Mouse (Mus musculus): ENCODE results near the gene Palld. TPM values are rescaled to one million over a fixed set of nuclear protein-coding genes. Genes with fewer than 3 reads are reported as not detected.

Gene Palld
- polyA plus RNA-seq, 1 experiment from 2014 or later, result 64.6 TPM

DNA sequence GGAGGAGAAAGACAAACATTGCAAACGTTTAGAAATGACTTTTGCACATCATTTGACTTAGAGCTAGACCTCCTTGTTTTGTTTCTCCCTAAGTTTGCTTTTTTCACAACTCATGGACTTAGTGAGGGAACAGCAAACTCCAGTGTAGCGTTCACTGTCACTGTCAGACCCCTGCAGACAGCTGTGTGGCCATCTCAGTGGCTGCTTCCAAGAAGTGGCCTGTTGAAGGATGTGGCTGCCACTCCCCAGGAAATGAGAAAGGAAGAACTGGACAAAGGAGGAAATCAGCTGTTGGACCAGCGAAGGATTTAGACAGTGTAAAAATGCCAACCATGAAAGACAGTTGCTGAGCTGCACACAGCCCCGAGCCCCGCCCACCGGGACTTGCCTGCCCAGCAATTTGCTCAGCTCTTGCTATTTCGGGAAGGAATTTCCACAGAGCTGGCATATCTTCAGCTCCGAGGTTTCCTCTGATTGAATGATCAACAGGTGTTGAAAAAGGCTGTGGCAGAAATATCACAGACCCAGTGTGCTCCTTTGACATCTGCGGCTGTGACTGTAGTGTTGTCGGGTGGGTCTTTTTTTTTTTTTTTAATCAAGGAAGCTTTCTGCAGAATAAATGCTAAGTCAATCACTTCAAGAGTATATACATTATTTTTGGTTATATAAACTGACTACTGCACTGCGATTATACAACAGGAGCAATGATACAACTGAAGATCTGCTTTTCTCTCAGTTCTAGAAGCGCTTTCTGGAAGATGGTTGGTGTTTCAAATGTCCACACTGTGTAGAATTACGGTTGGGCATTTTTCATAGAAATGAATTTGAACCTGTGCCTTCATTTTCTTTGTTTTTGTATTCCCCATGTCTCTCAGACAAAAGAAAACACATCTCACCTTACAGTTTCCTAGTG, 6.1 kb upstream of the Palld start:
- 81% methylated on average over 13 of the region's 13 CpGs for WGBS
- no peak for ATAC-seq (ENCODE audit: low FRiP score)

GRCm38 (mm10) chr8:61901028-61901717, 1.3 kb downstream of the Palld start:
- Histone ChIP-seq H3K27me3 (no peaks in the 10 kb centered on the region), H3K9me3 (replicated peaks) (no peaks in the 10 kb centered on the region), H3K27ac (no peak overlapping the region), H3K4me1 (0 out of 2 replicates have a peak, but pooled peaks cover 3% of the 10 kb centered on the region), H3K4me3 (no peak overlapping the region), H3K36me3 (no peaks in the 10 kb centered on the region), H3K4me2 (replicated peaks) (no peak overlapping the region), H3K9ac (no peak overlapping the region)
- ATAC-seq (ENCODE audit: low FRiP score), result no peak
- WGBS, result 33% methylated on average over 6 of the region's 6 CpGs

More for the DNA sequence above, 6.1 kb upstream of the Palld start:
- H3K9me3 ChIP-seq (replicated peaks), result no peaks in the 10 kb centered on the region
- H3K27me3 ChIP-seq, result no peaks in the 10 kb centered on the region
- H3K27ac ChIP-seq, result no peak overlapping the region
- H3K4me2 ChIP-seq (replicated peaks), result no peak overlapping the region
- no peak overlapping the region for H3K4me3 ChIP-seq
- no peaks in the 10 kb centered on the region for H3K36me3 ChIP-seq
- H3K4me1 ChIP-seq, result no peaks in the 10 kb centered on the region
- H3K9ac ChIP-seq, result no peak overlapping the region

GRCm38 (mm10) chr8:61897402-61897801, 5.1 kb downstream of the Palld start:
- no peak overlapping the region for H3K27ac ChIP-seq
- H3K4me2 ChIP-seq (replicated peaks), result no peak overlapping the region
- no peaks in the 10 kb centered on the region for H3K9me3 ChIP-seq (replicated peaks)
- 0 out of 2 replicates have a peak, but pooled peaks cover 3% of the 10 kb centered on the region for H3K4me1 ChIP-seq
- 88% methylated on average over 1 of the region's 1 CpGs for WGBS
- ATAC-seq (ENCODE audit: low FRiP score), result no peak
- H3K27me3 ChIP-seq, result no peaks in the 10 kb centered on the region
- no peak overlapping the region for H3K4me3 ChIP-seq
- no peak overlapping the region for H3K9ac ChIP-seq
- no peaks in the 10 kb centered on the region for H3K36me3 ChIP-seq

- Histone ChIP-seq H3K4me1 (0 out of 2 replicates have a peak, but pooled peaks cover 3% of the 10 kb centered on the region), H3K36me3 (no peaks in the 10 kb centered on the region), H3K27ac (no peak overlapping the region), H3K4me3 (no peak overlapping the region), H3K9me3 (replicated peaks) (no peaks in the 10 kb centered on the region), H3K4me2 (replicated peaks) (no peak overlapping the region), H3K27me3 (no peaks in the 10 kb centered on the region), H3K9ac (no peak overlapping the region)
- WGBS, result 94% methylated on average over 1 of the region's 1 CpGs
- ATAC-seq (ENCODE audit: low FRiP score), result no peak
Measured at GRCm38 (mm10) chr8:61896742-61897141, 5.7 kb downstream of the Palld start.

DNA sequence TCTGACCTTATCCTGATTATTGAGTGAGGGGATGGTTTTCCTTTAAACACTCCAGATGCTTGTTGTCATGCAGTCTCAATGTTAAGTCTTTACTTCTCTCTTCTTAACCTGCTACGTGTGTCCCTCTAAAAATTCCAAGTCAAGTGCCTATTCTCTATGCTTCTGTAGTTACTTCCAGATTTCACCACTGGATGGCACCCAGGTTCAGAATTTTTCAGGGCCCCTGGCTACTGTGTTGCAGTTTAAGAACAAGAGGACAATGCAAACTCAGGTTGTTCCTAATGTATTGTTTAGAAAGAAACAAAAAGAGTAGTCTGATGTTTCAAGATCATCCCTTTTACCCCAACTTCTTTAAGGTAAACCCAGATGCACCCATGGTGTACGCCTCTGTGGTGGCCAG, 8.4 kb downstream of the Palld start:
- Histone ChIP-seq H3K9me3 (replicated peaks) (no peaks in the 10 kb centered on the region), H3K4me1 (no peaks in the 10 kb centered on the region), H3K4me3 (no peak overlapping the region), H3K9ac (no peak overlapping the region), H3K4me2 (replicated peaks) (no peak overlapping the region), H3K27me3 (no peaks in the 10 kb centered on the region), H3K27ac (no peak overlapping the region), H3K36me3 (no peaks in the 10 kb centered on the region)
- no peak; the same call in 1 of the 2 replicates for ATAC-seq (ENCODE audit: low FRiP score)
- 56% methylated on average over 2 of the region's 2 CpGs for WGBS

GRCm38 (mm10) chr8:61877607-61878006, 24.9 kb downstream of the Palld start:
- WGBS, result 83% methylated on average over 7 of the region's 7 CpGs
- H3K9ac ChIP-seq, result no peak overlapping the region
- H3K27me3 ChIP-seq, result no peaks in the 10 kb centered on the region
- H3K4me1 ChIP-seq, result no peaks in the 10 kb centered on the region
- no peak overlapping the region for H3K4me2 ChIP-seq (replicated peaks)
- no peak overlapping the region for H3K27ac ChIP-seq
- H3K9me3 ChIP-seq (replicated peaks), result no peaks in the 10 kb centered on the region
- no peaks in the 10 kb centered on the region for H3K36me3 ChIP-seq
- no peak overlapping the region for H3K4me3 ChIP-seq
- ATAC-seq (ENCODE audit: low FRiP score), result no peak

- 7% methylated on average over 5 of the region's 5 CpGs for WGBS
- no peak overlapping the region for H3K4me2 ChIP-seq (replicated peaks)
- H3K27me3 ChIP-seq, result no peaks in the 10 kb centered on the region
- no peak overlapping the region for H3K4me3 ChIP-seq
- H3K36me3 ChIP-seq, result no peaks in the 10 kb centered on the region
- H3K9ac ChIP-seq, result no peak overlapping the region
- H3K9me3 ChIP-seq (replicated peaks), result no peaks in the 10 kb centered on the region
- peak; percentile 56 for ATAC-seq (ENCODE audit: low FRiP score)
- H3K27ac ChIP-seq, result no peak overlapping the region
- H3K4me1 ChIP-seq, result no peaks in the 10 kb centered on the region
Measured at GRCm38 (mm10) chr8:61875290-61875689, 27.2 kb downstream of the Palld start.

DNA sequence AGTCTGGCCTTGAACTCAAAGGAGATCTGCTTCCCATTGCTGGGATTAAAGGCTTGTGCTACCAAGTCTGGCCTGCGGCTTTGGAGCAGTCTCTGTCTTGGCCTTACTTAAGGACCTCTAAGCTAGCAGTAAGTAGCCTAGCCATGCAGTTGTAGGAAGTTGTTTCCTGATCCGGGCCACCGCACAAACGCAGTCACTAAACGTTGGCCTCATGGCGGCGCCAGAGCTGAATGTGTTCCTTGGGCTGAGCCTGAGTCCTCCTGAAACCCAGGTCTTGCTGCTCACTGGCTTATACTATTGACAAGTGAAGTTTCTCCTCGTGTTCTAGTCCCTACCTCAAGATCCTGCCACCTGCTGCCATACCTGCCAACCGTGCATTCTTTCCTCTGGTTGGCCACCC, 28.5 kb downstream of the Palld start:
- no peak overlapping the region for H3K4me3 ChIP-seq
- H3K9me3 ChIP-seq (replicated peaks), result no peaks in the 10 kb centered on the region
- no peak overlapping the region for H3K4me2 ChIP-seq (replicated peaks)
- WGBS, result 53% methylated on average over 9 of the region's 9 CpGs
- H3K36me3 ChIP-seq, result no peaks in the 10 kb centered on the region
- H3K27me3 ChIP-seq, result no peaks in the 10 kb centered on the region
- no peak overlapping the region for H3K9ac ChIP-seq
- H3K27ac ChIP-seq, result no peak overlapping the region
- H3K4me1 ChIP-seq, result no peaks in the 10 kb centered on the region
- ATAC-seq (ENCODE audit: low FRiP score), result no peak

- no peaks in the 10 kb centered on the region for H3K36me3 ChIP-seq
- H3K4me1 ChIP-seq, result no peaks in the 10 kb centered on the region
- H3K27ac ChIP-seq, result no peak overlapping the region
- no peaks in the 10 kb centered on the region for H3K27me3 ChIP-seq
- WGBS, result 87% methylated on average over 3 of the region's 3 CpGs
- H3K4me2 ChIP-seq (replicated peaks), result no peak overlapping the region
- no peaks in the 10 kb centered on the region for H3K9me3 ChIP-seq (replicated peaks)
- H3K9ac ChIP-seq, result no peak overlapping the region
- no peak overlapping the region for H3K4me3 ChIP-seq
- no peak for ATAC-seq (ENCODE audit: low FRiP score)
Measured at GRCm38 (mm10) chr8:61868481-61868880, 34.0 kb downstream of the Palld start.

DNA sequence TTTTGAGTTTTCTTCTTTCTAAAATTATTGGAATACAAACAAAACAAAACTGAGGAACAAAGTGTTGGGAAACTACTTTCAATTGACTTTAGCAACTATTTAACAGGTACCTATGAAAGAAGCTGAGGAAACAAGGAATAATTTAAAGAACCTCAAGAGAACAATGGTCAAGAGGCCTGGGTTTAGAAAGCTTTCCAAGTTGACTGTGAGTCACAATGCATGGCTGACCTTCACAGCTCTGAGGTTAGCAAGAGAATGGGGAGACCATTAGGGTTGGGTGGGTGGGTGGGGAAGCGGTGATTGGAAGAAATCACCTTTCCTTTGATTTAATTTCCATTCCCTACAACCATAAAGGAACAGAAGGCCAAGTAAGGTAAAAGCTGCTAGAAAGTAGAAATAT, 35.6 kb downstream of the Palld start:
- Histone ChIP-seq H3K4me2 (replicated peaks) (no peak overlapping the region), H3K27ac (no peak overlapping the region), H3K9ac (no peak overlapping the region), H3K4me1 (no peaks in the 10 kb centered on the region), H3K36me3 (no peaks in the 10 kb centered on the region), H3K27me3 (no peaks in the 10 kb centered on the region), H3K9me3 (replicated peaks) (no peaks in the 10 kb centered on the region), H3K4me3 (no peak overlapping the region)
- ATAC-seq (ENCODE audit: low FRiP score), result no peak
- 95% methylated on average over 1 of the region's 1 CpGs for WGBS

GRCm38 (mm10) chr8:61865365-61865764, 37.1 kb downstream of the Palld start:
- 93% methylated on average over 7 of the region's 7 CpGs for WGBS
- no peak overlapping the region for H3K4me2 ChIP-seq (replicated peaks)

GRCm38 (mm10) chr8:61851270-61851669, 51.2 kb downstream of the Palld start:
- H3K4me1 ChIP-seq, result peaks cover 6% of the 10 kb centered on the region; the same call in 1 of the 2 replicates
- no peak overlapping the region for H3K4me3 ChIP-seq
- no peaks in the 10 kb centered on the region for H3K36me3 ChIP-seq
- H3K9ac ChIP-seq, result no peak overlapping the region
- no peaks in the 10 kb centered on the region for H3K27me3 ChIP-seq
- ATAC-seq (ENCODE audit: low FRiP score), result no peak
- WGBS, result 86% methylated on average over 4 of the region's 4 CpGs
- H3K9me3 ChIP-seq (replicated peaks), result no peaks in the 10 kb centered on the region
- H3K4me2 ChIP-seq (replicated peaks), result no peak overlapping the region
- H3K27ac ChIP-seq, result no peak overlapping the region

More at GRCm38 (mm10) chr8:61865365-61865764, 37.1 kb downstream of the Palld start:
- Histone ChIP-seq H3K9me3 (replicated peaks) (no peaks in the 10 kb centered on the region), H3K4me1 (no peaks in the 10 kb centered on the region), H3K4me3 (no peak overlapping the region), H3K36me3 (no peaks in the 10 kb centered on the region), H3K9ac (no peak overlapping the region), H3K27me3 (no peaks in the 10 kb centered on the region), H3K27ac (no peak overlapping the region)
- ATAC-seq (ENCODE audit: low FRiP score), result no peak
